Mouse (Mus musculus) urinary bladder, postnatal 10 days (tissue): ENCODE results near the gene Ms4a4b.
"Not testable (repeated sequence)": the region's sequence is repeated elsewhere in the genome, so short reads cannot be mapped to it uniquely, and the experiment has no call there.

Experiments
- DNase-seq: peaks from one replicate; pipeline ENCODE4 v3.0.0; 2022; ENCODE audit warnings: low spot score

The Ms4a4b gene

DNA sequence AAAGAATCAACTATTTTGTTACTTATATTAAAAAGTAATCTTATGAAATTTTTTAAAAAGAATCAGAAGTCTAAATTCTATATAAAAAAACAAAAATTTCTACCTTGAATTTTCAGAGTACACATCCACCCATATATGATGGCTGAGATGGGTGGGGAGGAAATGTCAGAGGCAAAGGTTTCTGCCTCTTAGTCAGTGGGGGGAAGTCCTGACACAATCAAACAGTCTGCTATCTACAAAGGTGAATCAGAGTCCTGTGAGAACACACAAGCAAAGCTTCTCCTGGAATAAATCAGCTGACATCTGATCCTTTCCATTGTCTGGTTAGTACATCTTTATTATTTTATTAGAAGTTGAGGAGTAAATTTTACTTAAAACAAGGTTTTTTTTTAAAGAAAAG, at the start of gene Ms4a4b:
Gene Ms4a4b, plus strand, starts transcription at position 216 of the 400 bp plus-strand sequence.
- no peak for DNase-seq

DNA sequence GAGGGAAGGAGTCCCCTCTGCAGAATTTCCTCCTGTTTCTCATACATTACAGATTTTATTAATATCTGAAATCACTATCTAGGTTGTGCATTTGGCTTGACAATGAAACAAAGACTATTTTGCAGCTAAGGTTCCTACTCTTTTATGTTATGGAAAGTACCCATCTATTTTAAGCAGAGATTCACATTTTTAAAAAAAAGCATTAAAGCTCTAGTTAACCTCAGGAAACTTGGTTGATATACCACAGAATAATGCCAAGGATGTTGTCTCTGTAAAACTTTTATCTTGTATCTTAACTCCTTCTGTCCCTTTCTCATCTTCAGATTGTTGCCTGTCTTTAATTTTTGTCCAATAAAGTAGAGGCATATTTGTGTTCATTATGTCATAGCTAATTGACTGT, 47.6 kb upstream of the Ms4a4b start:
- no peak for DNase-seq

GRCm38 (mm10) chr19:11404527-11404926, 38.8 kb upstream of the Ms4a4b start, which contains the start of gene Ms4a4c:
TSS of gene Ms4a4c (plus strand) at chr19:11404770.
- no peak for DNase-seq

- no peak for DNase-seq
Measured at GRCm38 (mm10) chr19:11407428-11407827, 35.9 kb upstream of the Ms4a4b start.

DNA sequence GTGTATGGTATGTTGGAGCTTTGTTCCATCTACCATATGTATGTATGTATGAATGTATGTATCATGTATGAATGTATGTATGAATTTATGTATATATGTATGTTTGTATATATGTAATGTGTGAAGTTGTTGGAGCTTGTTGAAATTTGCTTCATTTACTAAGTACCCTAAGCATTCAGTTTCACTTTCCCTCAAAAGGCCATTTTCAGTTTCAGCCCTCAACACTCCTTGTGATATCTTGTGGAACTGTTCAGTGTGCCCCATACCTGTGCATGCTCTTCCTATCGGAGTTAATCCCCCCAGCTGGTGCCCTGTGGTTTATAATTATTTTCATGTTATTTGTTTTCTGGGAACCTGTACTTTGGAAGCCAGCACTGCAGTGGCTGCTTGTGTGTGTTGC, 34.8 kb upstream of the Ms4a4b start:
- no peak for DNase-seq

- no peak for DNase-seq
Measured at GRCm38 (mm10) chr19:11411640-11412039, 31.7 kb upstream of the Ms4a4b start.

- DNase-seq = no peak
Measured at GRCm38 (mm10) chr19:11414084-11414483, 29.3 kb upstream of the Ms4a4b start.

DNA sequence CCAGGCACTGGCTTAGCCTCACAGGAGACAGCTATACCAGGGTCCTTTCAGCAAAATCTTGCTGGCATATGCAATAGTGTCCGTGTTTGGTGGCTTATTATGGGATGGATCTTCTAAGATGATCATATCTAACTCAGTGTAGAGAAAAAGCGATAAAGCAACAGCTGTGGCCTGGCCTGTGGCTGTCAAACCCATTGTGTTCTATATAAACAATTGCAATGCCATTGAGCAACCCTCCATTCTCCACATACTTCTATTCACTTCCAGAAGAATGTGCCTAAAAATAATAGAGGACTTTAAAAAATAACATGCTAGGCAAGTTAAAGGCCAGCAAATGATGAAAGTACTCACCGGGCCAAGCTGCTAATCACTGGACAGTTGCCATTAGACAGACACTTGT, 27.8 kb upstream of the Ms4a4b start:
- no peak for DNase-seq

GRCm38 (mm10) chr19:11418865-11419264, 24.5 kb upstream of the Ms4a4b start:
- not testable (repeated sequence) for DNase-seq

GRCm38 (mm10) chr19:11431209-11431608, 12.1 kb upstream of the Ms4a4b start:
- DNase-seq = not testable (repeated sequence)

DNA sequence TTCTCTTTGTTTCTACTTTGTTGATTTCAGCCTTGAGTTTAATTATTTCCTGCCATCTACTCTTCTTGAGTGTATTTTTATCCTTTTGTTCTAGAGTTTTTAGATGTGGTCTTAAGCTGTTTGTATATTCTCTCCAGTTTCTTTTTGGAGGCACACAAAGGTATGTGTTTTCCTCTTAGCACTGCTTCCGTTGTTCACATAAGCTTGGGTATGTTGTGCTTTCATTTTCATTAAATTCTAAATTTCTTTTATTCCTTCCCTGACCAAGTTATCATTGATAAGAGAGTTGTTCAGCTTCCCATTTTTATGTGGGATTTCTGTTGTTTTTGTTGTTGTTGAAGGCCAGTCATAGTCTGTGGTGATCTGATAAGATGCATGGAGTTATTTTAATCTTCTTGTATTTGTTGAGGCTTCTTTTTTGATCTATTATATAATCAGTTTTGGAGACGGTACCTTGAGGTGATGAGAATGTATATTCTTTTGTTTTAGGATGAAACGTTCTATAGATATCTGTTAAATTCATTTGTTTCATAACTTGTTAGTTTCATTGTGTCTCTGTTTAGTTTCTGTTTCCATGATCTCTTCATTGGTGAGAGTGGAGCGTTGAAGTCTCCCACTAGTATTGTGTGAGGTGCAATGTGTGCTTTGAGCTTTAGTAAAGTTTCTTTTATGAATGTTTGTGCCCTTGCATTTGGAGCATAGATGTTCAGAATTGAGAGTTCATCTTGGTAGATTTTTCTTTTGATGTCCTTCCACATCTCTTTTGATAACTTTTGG, 8.1 kb upstream of the Ms4a4b start:
- no peak for DNase-seq

- no peak for DNase-seq
Measured at GRCm38 (mm10) chr19:11443964-11444363, 611 bp downstream of the Ms4a4b start.

DNA sequence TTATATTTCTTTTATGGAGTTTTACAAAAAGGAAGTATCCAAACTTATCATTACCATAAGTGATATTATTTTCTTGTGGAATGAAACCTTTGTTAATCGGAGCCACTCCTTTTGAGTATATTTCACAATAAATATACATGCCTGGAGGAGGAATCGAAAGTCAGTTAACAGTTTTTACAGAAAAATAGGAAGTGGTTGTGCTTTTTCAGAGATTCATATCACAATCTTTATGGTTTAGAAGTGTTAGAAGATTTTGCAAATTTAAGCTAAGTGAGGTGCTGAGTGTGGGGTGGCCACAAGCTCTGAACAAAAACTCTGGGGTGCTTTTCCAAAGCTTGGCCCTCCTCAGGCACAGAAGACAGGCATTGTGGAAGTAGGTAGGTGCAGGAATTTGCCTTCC, 3.9 kb downstream of the Ms4a4b start:
- DNase-seq = no peak

DNA sequence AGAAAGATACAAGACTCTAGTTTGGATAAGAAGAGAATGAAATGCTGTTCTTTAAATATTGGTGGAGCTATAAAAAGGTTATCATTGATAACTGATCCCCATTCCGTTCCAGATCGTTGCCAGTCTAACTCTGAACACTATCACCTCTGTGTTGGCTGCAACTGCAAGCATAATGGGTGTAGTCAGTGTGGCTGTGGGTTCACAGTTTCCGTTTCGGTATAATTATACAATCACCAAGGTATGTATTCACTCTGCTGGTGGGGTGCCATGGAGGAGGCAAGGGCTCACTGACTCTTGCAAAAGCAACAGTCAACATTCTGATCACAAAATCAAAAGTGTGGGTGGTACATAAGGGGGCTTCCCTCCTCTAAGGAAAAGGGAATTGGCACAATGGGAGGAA, 15.7 kb downstream of the Ms4a4b start:
- DNase-seq = not testable (repeated sequence)

DNA sequence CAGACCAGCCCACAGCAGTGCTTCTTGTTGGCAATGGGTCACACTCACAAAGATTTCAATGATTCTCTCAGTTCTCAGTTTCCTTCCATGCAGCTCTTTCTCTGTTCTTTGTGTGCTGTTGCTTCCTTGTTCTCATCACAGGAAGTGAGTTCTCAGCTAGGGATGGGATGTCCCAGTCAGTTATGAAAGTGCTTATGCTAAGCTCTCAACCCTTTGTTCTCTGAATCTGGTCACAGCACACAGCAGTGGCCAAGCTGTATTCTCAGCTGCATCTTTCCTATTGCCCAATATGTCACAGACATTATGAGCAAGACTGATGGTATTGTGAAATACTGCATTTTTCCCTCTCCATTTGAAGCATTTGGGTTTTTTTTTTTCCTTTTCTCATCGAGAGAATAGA, 21.4 kb downstream of the Ms4a4b start:
- DNase-seq = not testable (repeated sequence)

DNA sequence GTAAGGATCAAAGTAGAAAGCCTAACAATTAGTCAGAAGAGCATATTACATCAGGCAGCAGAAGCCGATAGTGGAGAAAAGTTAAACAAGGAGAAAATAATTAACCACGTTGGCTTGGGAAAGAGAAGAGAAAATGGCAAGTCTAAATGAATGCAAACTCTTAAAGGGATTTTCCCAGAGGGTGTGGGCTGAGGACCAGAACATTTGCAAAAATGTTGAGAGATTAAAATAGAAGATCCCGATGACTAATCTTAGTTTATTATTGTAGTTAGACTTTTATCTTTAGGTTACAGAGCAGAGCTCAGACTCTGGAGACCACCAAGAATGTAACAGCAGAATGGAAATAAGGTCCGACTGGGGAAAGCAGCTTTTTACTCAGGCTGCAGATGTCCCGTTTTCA, 23.1 kb downstream of the Ms4a4b start:
- DNase-seq = no peak

GRCm38 (mm10) chr19:11468361-11468760, 25.0 kb downstream of the Ms4a4b start:
- DNase-seq = not testable (repeated sequence)

GRCm38 (mm10) chr19:11469215-11469614, 25.9 kb downstream of the Ms4a4b start, which contains the start of gene Ms4a6c:
TSS of gene Ms4a6c (plus strand) at chr19:11469366.
- not testable (repeated sequence) for DNase-seq

DNA sequence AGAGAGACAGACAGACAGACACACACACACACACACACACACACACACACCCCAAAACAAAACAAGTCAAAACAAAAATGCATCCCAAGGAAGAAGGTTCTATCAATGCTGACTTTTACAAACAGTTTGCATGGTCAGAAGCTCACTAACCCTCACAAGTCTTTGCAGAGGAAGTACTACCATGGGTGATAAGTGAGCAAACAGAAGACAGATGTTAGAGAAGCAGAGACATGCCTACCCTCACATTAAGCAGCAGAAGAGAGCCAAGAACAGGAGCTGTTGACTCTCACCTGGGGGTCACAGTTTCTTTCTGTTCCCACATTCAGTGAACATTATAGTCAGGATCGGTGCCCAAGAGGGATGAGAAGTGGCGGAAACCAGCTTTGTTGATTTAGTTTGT, 36.4 kb downstream of the Ms4a4b start:
- no peak for DNase-seq

DNA sequence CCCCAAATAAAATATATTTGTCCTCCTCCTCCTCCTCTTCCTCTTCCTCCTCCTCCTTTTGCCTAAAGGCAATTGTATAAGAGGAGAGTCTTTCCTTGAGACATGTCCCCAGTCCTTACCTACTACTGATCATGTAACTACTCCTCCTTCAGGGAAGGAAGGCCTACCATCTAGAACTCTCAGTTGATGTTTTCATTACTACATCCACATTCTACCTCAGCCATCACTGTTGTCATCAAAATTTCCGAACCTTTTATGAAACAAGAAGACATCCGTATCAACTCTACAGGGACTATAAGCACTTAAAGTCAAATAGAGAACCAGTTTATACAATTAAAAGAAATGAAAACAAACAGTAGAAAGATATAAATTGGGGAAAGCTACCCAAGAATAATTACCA, 39.3 kb downstream of the Ms4a4b start:
- no peak for DNase-seq

- no peak for DNase-seq
Measured at GRCm38 (mm10) chr19:11483941-11484340, 40.6 kb downstream of the Ms4a4b start.

- no peak for DNase-seq
Measured at GRCm38 (mm10) chr19:11484388-11484787, 41.0 kb downstream of the Ms4a4b start.

DNA sequence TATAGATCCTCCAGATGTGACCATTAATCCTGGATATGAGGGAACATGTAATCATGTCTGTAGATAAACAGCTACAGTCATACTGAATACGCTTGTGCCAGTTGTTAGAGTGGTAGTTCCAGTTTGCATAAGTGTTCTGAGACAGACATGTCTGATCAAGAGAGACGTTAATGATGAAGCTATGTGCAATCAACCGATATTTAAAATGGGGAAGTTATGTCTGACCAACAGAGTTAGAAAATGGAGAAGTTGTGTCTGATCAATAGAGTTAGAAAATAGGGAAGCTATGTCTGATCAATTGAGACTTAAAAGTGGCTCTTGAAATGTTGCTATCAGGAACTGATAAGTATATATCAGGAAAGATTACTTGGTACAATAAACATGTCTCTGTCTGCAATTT, 41.9 kb downstream of the Ms4a4b start:
- DNase-seq = no peak

GRCm38 (mm10) chr19:11485746-11486145, 42.4 kb downstream of the Ms4a4b start, which contains the start of gene Gm8369:
TSS of gene Gm8369 (plus strand) at chr19:11485938.
- DNase-seq = no peak
